Mouse (Mus musculus): ENCODE measurements around the gene Gucd1. TPM values are rescaled to one million over a fixed set of nuclear protein-coding genes. Genes with fewer than 3 reads are reported as not detected.
"Not testable (repeated sequence)": the region's sequence is repeated elsewhere in the genome, so short reads cannot be mapped to it uniquely, and the experiment has no call there.

Gene Gucd1
- polyA plus RNA-seq, 1 experiment from 2014 or later, result 23.9 TPM

DNA sequence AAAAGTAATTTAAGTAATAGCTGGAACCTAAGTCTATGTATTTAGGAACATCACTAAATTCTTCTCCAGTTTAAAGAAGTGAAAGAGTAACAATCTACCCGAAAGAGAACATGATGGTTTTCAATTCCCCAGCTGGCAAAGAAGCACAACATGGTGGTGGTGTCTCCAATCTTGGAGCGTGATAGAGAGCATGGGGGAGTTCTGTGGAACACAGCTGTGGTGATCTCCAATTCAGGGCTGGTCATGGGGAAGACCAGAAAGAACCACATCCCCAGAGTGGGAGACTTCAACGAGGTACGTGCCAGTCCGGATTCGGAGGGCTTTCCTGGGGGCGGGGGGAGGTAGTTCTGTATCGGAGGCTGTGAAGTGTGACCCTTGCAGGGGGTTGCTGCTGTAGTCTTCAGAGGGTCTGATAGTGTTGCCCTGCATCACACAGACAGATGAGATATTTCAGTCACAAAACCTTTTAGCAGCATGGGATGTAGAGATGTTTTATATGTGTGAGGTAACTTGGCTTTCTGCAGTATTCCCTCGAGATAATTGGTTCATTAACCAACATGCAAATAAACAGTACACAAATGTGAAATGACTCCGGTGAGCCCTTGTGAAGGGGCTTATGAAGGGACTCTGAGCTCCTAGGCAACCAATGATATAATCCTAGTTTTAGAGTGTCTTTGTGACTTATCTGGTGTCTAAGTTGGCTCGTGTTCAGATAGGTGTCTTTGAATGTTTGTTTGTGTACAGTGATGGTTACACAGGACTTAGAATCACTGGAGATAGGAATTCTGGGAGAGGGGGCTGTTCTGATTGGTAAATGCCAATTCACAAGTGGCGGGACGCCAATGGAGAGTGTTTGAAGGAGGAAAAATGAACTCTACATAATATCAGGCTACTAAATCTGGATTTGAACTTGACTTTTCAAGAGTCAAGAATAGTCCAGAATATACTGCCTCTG is 89.4 kb downstream of the Gucd1 start:
- H3K36me3 ChIP-seq (replicated peaks; ENCODE audit: control insufficient read depth, insufficient read depth), result no peaks in the 10 kb centered on the region
- DNase-seq (ENCODE audit: low spot score), result no peak
- H3K4me2 ChIP-seq (replicated peaks), result no peak overlapping the region
- no peak; the same call in 1 of the 2 replicates for ATAC-seq (ENCODE audit: low FRiP score)
- no peak overlapping the region for H3K4me3 ChIP-seq (replicated peaks; ENCODE audit: low read length)
- H3K9me3 ChIP-seq (ENCODE audit: control insufficient read depth, low read length), result 0 out of 2 replicates have a peak, but pooled peaks cover 5% of the 10 kb centered on the region
- no peaks in the 10 kb centered on the region for H3K4me1 ChIP-seq (replicated peaks; ENCODE audit: control insufficient read depth, insufficient read depth, low read length)
- 84% methylated on average over 13 of the region's 13 CpGs for WGBS
- H3K27ac ChIP-seq, result no peak overlapping the region
- H3K27me3 ChIP-seq (ENCODE audit: control insufficient read depth, insufficient read depth, low read length), result no peaks in the 10 kb centered on the region
- no peak overlapping the region for H3K9ac ChIP-seq

DNA sequence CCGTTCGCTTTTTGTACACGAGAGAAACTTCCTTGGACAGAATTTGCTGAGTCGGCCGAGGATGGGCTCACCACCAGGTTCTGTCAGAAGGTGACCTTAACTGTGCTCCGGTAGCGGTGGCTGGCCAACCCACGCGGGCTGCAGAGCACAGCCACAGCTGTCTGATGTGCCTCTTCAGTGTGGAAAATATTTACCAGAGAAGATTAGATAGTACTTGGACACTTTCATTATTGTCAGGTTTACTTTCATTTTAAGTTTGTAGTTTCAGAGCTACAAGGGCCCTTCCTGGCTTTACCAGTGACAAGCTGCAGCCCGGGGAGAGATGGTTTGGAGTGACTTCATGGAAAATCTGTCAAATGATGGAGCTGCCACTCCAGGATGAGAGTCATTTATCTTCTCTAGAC is 93.3 kb downstream of the Gucd1 start:
- H3K27ac ChIP-seq, result no peak overlapping the region
- no peaks in the 10 kb centered on the region for H3K4me1 ChIP-seq (replicated peaks; ENCODE audit: control insufficient read depth, insufficient read depth, low read length)
- no peaks in the 10 kb centered on the region for H3K27me3 ChIP-seq (ENCODE audit: control insufficient read depth, insufficient read depth, low read length)
- no peak overlapping the region for H3K4me2 ChIP-seq (replicated peaks)
- no peaks in the 10 kb centered on the region for H3K9me3 ChIP-seq (ENCODE audit: control insufficient read depth, low read length)
- 88% methylated on average over 10 of the region's 10 CpGs for WGBS
- no peaks in the 10 kb centered on the region for H3K36me3 ChIP-seq (replicated peaks; ENCODE audit: control insufficient read depth, insufficient read depth)
- DNase-seq (ENCODE audit: low spot score), result no peak
- H3K9ac ChIP-seq, result no peak overlapping the region
- ATAC-seq (ENCODE audit: low FRiP score), result no peak
- H3K4me3 ChIP-seq (replicated peaks; ENCODE audit: low read length), result no peak overlapping the region

DNA sequence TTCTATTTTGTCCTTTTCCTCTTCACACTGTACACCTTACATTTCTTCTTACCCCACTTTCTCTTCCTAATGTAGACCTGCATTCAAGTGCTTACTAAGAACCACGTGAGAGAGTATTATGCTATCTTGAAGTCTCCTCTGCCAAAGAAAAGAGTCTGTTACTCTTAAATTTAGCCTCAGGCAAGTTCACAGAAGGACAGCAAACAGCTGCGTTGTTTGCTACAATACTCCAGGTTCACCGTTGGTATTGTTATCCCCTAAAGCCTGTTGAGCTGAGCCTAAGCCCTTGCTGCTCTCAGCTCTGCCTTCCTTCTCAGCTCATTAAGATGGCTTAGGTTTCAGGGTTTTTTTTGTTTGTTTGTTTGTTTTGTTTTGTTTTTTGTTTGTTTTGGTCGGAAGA is 99.0 kb downstream of the Gucd1 start:
- H3K27me3 ChIP-seq (ENCODE audit: control insufficient read depth, insufficient read depth, low read length), result no peaks in the 10 kb centered on the region
- no peak for ATAC-seq (ENCODE audit: low FRiP score)

DNA sequence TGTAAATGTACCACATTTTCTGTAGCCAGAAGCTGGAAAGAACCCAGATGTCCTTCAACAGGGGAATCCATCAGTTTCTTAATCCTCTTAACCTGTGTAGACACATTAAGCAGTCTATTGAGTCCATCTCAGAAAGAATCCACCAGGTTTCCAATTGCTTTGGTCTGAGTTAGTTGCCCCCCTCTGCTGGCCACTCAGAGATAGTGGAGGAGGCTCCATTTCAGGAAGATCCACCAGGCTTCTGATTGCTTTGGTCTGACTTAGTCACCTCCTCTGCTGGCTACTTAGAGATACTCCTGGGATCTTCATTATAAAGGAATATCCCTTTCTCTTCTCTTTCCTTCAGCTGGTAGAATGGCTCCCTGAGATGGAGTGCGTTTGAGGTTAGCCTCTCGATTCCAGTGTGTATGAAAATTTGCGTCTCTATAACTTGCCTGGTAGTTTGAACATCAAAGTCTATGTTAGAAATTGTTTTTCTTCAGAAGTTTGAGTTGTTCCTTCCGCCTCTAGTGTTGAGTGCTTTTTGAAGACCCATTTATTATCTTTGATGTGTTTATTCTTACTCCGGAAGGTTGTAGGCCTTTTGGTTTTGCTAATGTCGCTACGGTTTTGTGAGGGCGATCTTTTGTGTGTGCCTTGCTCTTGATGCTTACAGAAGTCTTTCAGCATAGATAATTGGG is 100.3 kb downstream of the Gucd1 start:
- no peak for ATAC-seq (ENCODE audit: low FRiP score)
- 93% methylated on average over 8 of the region's 8 CpGs for WGBS
- Histone ChIP-seq H3K4me2 (replicated peaks) (no peak overlapping the region), H3K27ac (no peak overlapping the region), H3K36me3 (replicated peaks; ENCODE audit: control insufficient read depth, insufficient read depth) (no peaks in the 10 kb centered on the region), H3K4me3 (replicated peaks; ENCODE audit: low read length) (no peak overlapping the region), H3K9ac (no peak overlapping the region), H3K9me3 (ENCODE audit: control insufficient read depth, low read length) (no peaks in the 10 kb centered on the region), H3K27me3 (ENCODE audit: control insufficient read depth, insufficient read depth, low read length) (no peaks in the 10 kb centered on the region), H3K4me1 (replicated peaks; ENCODE audit: control insufficient read depth, insufficient read depth, low read length) (no peaks in the 10 kb centered on the region)
- no peak for DNase-seq (ENCODE audit: low spot score)

More for the DNA sequence above, 99.0 kb downstream of the Gucd1 start:
- no peak for DNase-seq (ENCODE audit: low spot score)
- Histone ChIP-seq H3K4me1 (replicated peaks; ENCODE audit: control insufficient read depth, insufficient read depth, low read length) (no peaks in the 10 kb centered on the region), H3K9me3 (ENCODE audit: control insufficient read depth, low read length) (no peaks in the 10 kb centered on the region), H3K9ac (no peak overlapping the region), H3K27ac (no peak overlapping the region), H3K4me2 (replicated peaks) (no peak overlapping the region), H3K36me3 (replicated peaks; ENCODE audit: control insufficient read depth, insufficient read depth) (no peaks in the 10 kb centered on the region), H3K4me3 (replicated peaks; ENCODE audit: low read length) (no peak overlapping the region)
- WGBS, result 69% methylated on average over 4 of the region's 4 CpGs

DNA sequence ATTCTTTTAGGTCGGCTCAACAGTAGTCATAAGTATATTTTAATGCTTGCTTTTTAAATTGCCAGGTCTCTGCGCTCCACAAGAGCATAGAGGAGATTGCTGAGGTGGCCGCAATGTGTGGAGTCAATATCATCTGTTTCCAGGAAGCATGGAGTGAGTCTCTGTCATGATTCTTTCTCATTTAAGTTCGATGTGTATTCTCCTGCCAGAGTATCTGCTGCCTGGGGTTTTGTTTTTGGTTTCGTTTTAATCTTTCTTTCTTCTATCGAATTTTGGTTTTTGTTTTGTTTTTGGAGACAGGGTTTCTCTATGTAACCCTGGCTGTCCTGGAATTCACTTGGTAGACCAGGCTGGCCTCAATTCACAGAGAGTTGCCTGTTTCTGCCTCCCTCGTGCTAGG is 102.8 kb downstream of the Gucd1 start:
- DNase-seq (ENCODE audit: low spot score), result no peak
- H3K27me3 ChIP-seq (ENCODE audit: control insufficient read depth, insufficient read depth, low read length), result no peaks in the 10 kb centered on the region
- no peak overlapping the region for H3K4me3 ChIP-seq (replicated peaks; ENCODE audit: low read length)
- WGBS, result 90% methylated on average over 7 of the region's 7 CpGs
- H3K9me3 ChIP-seq (ENCODE audit: control insufficient read depth, low read length), result no peaks in the 10 kb centered on the region
- no peak overlapping the region for H3K9ac ChIP-seq
- no peaks in the 10 kb centered on the region for H3K36me3 ChIP-seq (replicated peaks; ENCODE audit: control insufficient read depth, insufficient read depth)
- H3K4me1 ChIP-seq (replicated peaks; ENCODE audit: control insufficient read depth, insufficient read depth, low read length), result no peaks in the 10 kb centered on the region; the same call in 1 of the 2 replicates
- no peak overlapping the region for H3K4me2 ChIP-seq (replicated peaks)
- ATAC-seq (ENCODE audit: low FRiP score), result no peak
- H3K27ac ChIP-seq, result no peak overlapping the region

DNA sequence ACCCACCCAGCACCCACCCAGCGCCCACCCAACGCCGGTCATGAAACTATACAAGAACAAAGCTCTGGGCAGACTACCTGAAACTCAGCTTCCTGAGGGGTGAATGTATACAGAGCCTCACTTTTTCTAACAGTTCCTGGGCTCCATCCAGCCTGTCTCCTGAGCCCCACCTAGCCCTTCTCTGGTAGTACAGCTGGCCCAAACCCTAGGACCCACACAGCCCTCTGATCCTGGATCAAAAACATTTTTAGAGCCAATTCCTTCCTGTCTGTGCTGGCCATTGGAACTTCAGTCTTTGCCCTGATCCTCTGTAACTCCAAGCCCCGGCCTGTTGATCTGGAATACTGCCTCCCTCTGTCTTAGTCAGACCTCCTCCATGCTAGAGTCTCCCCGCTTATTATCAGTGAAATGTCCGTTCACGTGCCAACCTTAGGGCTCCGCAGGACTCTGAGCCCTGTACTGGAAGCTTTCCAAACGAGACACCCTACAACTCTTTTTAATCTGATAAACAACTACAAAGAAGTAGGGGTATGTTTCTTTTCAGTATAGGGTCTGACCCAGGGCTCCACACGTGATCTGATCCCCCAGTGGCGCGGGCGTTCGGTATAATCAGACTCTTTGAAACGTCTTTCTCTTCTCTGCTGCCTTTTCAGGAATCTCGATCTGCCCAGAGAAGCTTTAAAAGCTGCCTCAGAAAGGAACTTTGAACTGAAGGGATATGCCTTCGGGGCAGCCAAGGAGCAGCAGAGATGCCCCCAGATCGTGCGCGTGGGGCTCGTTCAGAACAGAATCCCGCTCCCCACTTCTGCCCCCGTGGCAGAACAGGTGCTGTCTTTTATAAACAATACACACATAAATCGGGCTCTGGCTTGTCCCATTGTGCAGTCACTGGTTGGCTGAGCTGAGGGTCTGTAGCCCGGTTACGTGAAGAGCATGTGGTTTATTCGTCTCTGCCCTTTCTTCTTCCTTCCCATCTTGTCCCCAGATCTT is 105.4 kb downstream of the Gucd1 start:
- H3K4me3 ChIP-seq (replicated peaks; ENCODE audit: low read length), result no peak overlapping the region
- WGBS, result 59% methylated on average over 27 of the region's 27 CpGs
- no peaks in the 10 kb centered on the region for H3K36me3 ChIP-seq (replicated peaks; ENCODE audit: control insufficient read depth, insufficient read depth)
- no peak overlapping the region for H3K9ac ChIP-seq
- H3K4me1 ChIP-seq (replicated peaks; ENCODE audit: control insufficient read depth, insufficient read depth, low read length), result no peaks in the 10 kb centered on the region; the same call in 1 of the 2 replicates
- H3K27ac ChIP-seq, result no peak overlapping the region
- H3K27me3 ChIP-seq (ENCODE audit: control insufficient read depth, insufficient read depth, low read length), result no peaks in the 10 kb centered on the region
- H3K4me2 ChIP-seq (replicated peaks), result peak overlapping the region; percentile 26
- ATAC-seq (ENCODE audit: low FRiP score) (no peak), DNase-seq (ENCODE audit: low spot score) (no peak)
- H3K9me3 ChIP-seq (ENCODE audit: control insufficient read depth, low read length), result no peaks in the 10 kb centered on the region

DNA sequence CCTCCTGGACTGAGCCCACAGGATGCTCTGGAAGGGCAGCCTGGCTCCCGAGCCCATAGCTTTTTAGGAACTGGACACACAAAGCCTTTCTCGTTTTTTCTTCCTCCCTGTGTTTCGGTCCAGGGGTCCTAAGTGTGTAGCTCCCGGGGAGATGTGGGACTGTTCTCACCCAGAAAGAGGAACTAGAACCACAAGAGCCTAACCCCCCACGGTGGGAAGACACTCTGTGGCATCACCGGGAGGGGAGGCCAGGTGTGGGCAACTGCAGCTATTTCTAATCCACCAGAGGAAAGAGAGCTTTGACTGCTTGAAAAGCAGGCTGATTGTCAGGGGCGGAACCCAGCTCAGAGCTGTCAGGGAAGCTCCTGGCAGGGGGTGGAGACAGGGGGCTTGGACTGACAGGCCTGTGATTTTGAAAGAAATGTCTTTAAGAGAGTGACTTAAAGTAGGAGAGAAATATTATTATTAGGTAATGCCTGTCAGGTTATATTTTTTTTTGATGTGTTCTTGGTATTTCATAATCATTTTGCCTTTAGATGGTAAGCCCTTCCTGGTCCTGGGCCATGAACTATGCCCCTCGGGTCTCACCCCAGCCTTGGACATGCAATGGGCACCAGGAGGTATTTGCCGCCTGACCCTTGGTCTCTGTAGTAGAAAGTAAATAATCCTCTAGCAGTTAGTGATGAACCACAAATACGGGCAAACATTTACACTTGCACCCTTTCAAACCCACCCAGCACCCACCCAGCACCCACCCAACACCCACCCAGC is 106.2 kb downstream of the Gucd1 start:
- WGBS, result 34% methylated on average over 9 of the region's 10 CpGs
- H3K27me3 ChIP-seq (ENCODE audit: control insufficient read depth, insufficient read depth, low read length); H3K4me2 ChIP-seq (replicated peaks); H3K4me3 ChIP-seq (replicated peaks; ENCODE audit: low read length); H3K4me1 ChIP-seq (replicated peaks; ENCODE audit: control insufficient read depth, insufficient read depth, low read length); H3K36me3 ChIP-seq (replicated peaks; ENCODE audit: control insufficient read depth, insufficient read depth); DNase-seq (ENCODE audit: low spot score); H3K27ac ChIP-seq; ATAC-seq (ENCODE audit: low FRiP score); H3K9ac ChIP-seq; H3K9me3 ChIP-seq (ENCODE audit: control insufficient read depth, low read length): not testable (repeated sequence)

DNA sequence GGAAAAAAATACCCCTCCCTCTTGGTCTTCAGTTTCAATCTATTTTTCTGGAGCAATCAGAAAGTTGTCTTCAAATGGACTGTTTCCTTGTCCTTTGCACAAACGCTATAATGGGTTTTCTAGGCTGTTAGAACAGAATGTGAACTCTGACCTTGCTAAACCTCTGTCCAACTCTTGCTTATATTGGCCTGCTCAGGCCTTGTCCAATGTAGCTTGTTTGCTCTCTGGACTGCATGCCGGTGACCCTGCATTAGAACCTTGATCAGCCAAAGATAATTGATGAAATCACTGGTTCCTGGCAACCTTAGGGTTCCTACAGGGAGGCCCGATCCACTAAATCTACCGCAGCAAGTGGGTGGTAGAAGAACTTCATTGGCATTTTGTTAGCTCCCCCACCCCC is 110.0 kb downstream of the Gucd1 start:
- Histone ChIP-seq H3K4me1 (replicated peaks; ENCODE audit: control insufficient read depth, insufficient read depth, low read length) (no peaks in the 10 kb centered on the region; the same call in 1 of the 2 replicates), H3K27ac (no peak overlapping the region), H3K27me3 (ENCODE audit: control insufficient read depth, insufficient read depth, low read length) (no peaks in the 10 kb centered on the region), H3K9me3 (ENCODE audit: control insufficient read depth, low read length) (no peaks in the 10 kb centered on the region), H3K4me3 (replicated peaks; ENCODE audit: low read length) (no peak overlapping the region), H3K4me2 (replicated peaks) (no peak overlapping the region), H3K9ac (no peak overlapping the region), H3K36me3 (replicated peaks; ENCODE audit: control insufficient read depth, insufficient read depth) (no peaks in the 10 kb centered on the region)
- ATAC-seq (ENCODE audit: low FRiP score), result no peak
- 81% methylated on average over 4 of the region's 4 CpGs for WGBS
- DNase-seq (ENCODE audit: low spot score), result no peak

Measured in hindbrain, embryonic 14.5 days (tissue).